20 mouse cellular contexts compared by ENCODE assay signal in genomic region chr13:57949513-57949912, GRCm38 (mm10). TPM values are rescaled to one million over a fixed set of nuclear protein-coding genes. Genes with fewer than 3 reads are reported as not detected.
DNase-seq lines count a peak whose midpoint lies in the region; ATAC-seq and TF ChIP-seq lines count a peak whose summit lies in the region.
"Had no signal": no experiment of that assay in that cellular context is flagged by ENCODE, and none has a peak within 500 bp of the region (broad histone marks: within the 10 kb centered on the region; RNA-seq: fewer than 3 reads in every experiment).

No protein-coding gene starts in this region.

- TF ChIP-seq CTCF in left cerebral cortex, adult 2 months (IDR thresholded peaks at IDR 0.05): no peak
- peak; percentile 7; the same call in 1 of the 2 replicates for TF ChIP-seq CTCF in cerebellum, adult 2 months (IDR thresholded peaks at IDR 0.05; ENCODE audit: borderline replicate concordance, insufficient read depth, low read depth, low read length)
- no peak for TF ChIP-seq CTCF in cortical plate, adult 2 months (IDR thresholded peaks at IDR 0.05; ENCODE audit: extremely low read depth, insufficient read depth, low read length)
- TF ChIP-seq CTCF in lung, postnatal 0 days (IDR thresholded peaks at IDR 0.05): no peak

- whole genome bisulfite sequencing in cerebellum, adult 2 months: 22% methylated on average over 4 of the region's 4 CpGs
- 82% methylated on average over 4 of the region's 4 CpGs for WGBS in lung, postnatal 0 days

- intact Hi-C loops in left cerebral cortex, adult 2 months (cut with DNase I): no loop called here
- intact Hi-C loops in left cerebral cortex, postnatal 4 days (cut with DNase I): no loop called here

- DNase-seq in left cerebral cortex, adult 2 months (ENCODE audit: extremely low spot score in 1 of 2, low spot score in 2 of 2): no peak
- no peak for DNase-seq in left cerebral cortex, postnatal 4 days
- peak; percentile 88 to 89 for DNase-seq in cerebellum, adult 2 months
- peak; percentile 54 to 69 for DNase-seq in cerebellum, postnatal 10 days
- DNase-seq in kidney, adult 8-10 months: no peak
- DNase-seq in lung, postnatal 0 days (ENCODE audit: low spot score): no peak
- DNase-seq in kidney, adult 9 months: no peak
- DNase-seq: adrenal gland, adult 2 months; adrenal gland, postnatal 25 days; gastrocnemius, postnatal 14 days; heart, postnatal 36 days; kidney, adult 2 months had no signal

- no peaks in the 10 kb centered on the region for H3K9me3 ChIP-seq in lung, postnatal 0 days (ENCODE audit: low read length)
- H3K9me3 ChIP-seq: embryonic facial prominence, embryonic 12.5 days; forebrain, embryonic 15.5 days; heart, embryonic 13.5 days; hindbrain, embryonic 15.5 days had no signal

- peak overlapping the region; percentile 79 for H3K27ac ChIP-seq in left cerebral cortex, adult 2 months
- H3K27ac ChIP-seq in cerebellum, adult 2 months (ENCODE audit: insufficient read depth, low read length): peak overlapping the region; percentile 68
- H3K27ac ChIP-seq in cortical plate, adult 2 months (ENCODE audit: insufficient read depth, low read length): peak overlapping the region; percentile 86
- no peak overlapping the region for H3K27ac ChIP-seq in lung, postnatal 0 days (ENCODE audit: low read length)
- H3K27ac ChIP-seq: embryonic facial prominence, embryonic 12.5 days; forebrain, embryonic 15.5 days; heart, embryonic 13.5 days; hindbrain, embryonic 15.5 days had no signal

- no peak for TF ChIP-seq POLR2A in cerebellum, adult 2 months (IDR thresholded peaks at IDR 0.05; ENCODE audit: borderline replicate concordance, insufficient read depth, low read length)
- no peak for TF ChIP-seq POLR2A in cortical plate, adult 2 months (IDR thresholded peaks at IDR 0.05; ENCODE audit: extremely low read depth, insufficient read depth, low read length)

- TF ChIP-seq EP300 in lung, postnatal 0 days (IDR thresholded peaks at IDR 0.05): no peak

- H3K9ac ChIP-seq in lung, postnatal 0 days (replicated peaks; ENCODE audit: low read depth): no peak overlapping the region
- H3K9ac ChIP-seq: embryonic facial prominence, embryonic 12.5 days; forebrain, embryonic 15.5 days; heart, embryonic 13.5 days; hindbrain, embryonic 15.5 days had no signal

- peaks cover 41% of the 10 kb centered on the region for H3K4me1 ChIP-seq in cerebellum, adult 2 months (ENCODE audit: control insufficient read depth, insufficient read depth, low read length)
- peaks cover 5% of the 10 kb centered on the region; the same call in 1 of the 2 replicates for H3K4me1 ChIP-seq in cortical plate, adult 2 months (ENCODE audit: control insufficient read depth, insufficient read depth, low read length)
- H3K4me1 ChIP-seq in lung, postnatal 0 days (ENCODE audit: insufficient read depth, low read depth, low read length): no peaks in the 10 kb centered on the region
- H3K4me1 ChIP-seq: heart, embryonic 13.5 days had no signal

- H3K36me3 ChIP-seq in lung, postnatal 0 days (ENCODE audit: insufficient read depth, low read length): no peaks in the 10 kb centered on the region
- H3K36me3 ChIP-seq: embryonic facial prominence, embryonic 12.5 days; forebrain, embryonic 15.5 days; heart, embryonic 13.5 days; hindbrain, embryonic 15.5 days had no signal

- H3K4me2 ChIP-seq in lung, postnatal 0 days (replicated peaks; ENCODE audit: low read depth, low read length): no peak overlapping the region
- H3K4me2 ChIP-seq: embryonic facial prominence, embryonic 12.5 days; forebrain, embryonic 15.5 days; heart, embryonic 13.5 days; hindbrain, embryonic 15.5 days had no signal

- no peak overlapping the region for H3K4me3 ChIP-seq in left cerebral cortex, adult 2 months
- H3K4me3 ChIP-seq in cerebellum, adult 2 months (replicated peaks; ENCODE audit: insufficient read depth, low read depth, low read length): no peak overlapping the region
- H3K4me3 ChIP-seq in cortical plate, adult 2 months (ENCODE audit: insufficient read depth, low read length): no peak overlapping the region
- no peak overlapping the region for H3K4me3 ChIP-seq in lung, postnatal 0 days (ENCODE audit: low read depth, low read length)
- H3K4me3 ChIP-seq: embryonic facial prominence, embryonic 12.5 days; forebrain, embryonic 15.5 days; heart, embryonic 13.5 days; hindbrain, embryonic 15.5 days had no signal

- no peaks in the 10 kb centered on the region for H3K27me3 ChIP-seq in cerebellum, adult 2 months (ENCODE audit: control insufficient read depth, insufficient read depth, low read length)
- H3K27me3 ChIP-seq in lung, postnatal 0 days (replicated peaks; ENCODE audit: insufficient read depth, low read length): no peaks in the 10 kb centered on the region
- H3K27me3 ChIP-seq: embryonic facial prominence, embryonic 12.5 days; forebrain, embryonic 15.5 days; heart, embryonic 13.5 days had no signal

- no peak for ATAC-seq in lung, postnatal 0 days
- ATAC-seq: forebrain, embryonic 15.5 days; intestine, embryonic 16.5 days had no signal

RNA-seq across cellular contexts. Expression of gene Spock1, which starts 41.4 kb away (rescaled TPM):
- total RNA-seq in left cerebral cortex, adult 2 months (2021): 100 to 1,000 TPM; 276 to 279 TPM
- 100 to 1,000 TPM; 197 to 198 TPM for total RNA-seq in left cerebral cortex, postnatal 4 days (2021)
- 144 and 147 TPM in 2 replicates for polyA plus RNA-seq in cerebellum, adult 2 months (2012; rRNA removed)
- polyA plus RNA-seq in cortical plate, adult 2 months (2012; rRNA removed): 124 and 125 TPM in 2 replicates
- polyA plus RNA-seq in lung, postnatal 0 days (2015; fragmentation: Nextera tagmentation; extraction: Ambion mirVana): 0.31 and 0.45 TPM in 2 replicates
- total RNA-seq: common myeloid progenitor, adult 5-6 weeks; granulocyte monocyte progenitor cell, adult 5-6 weeks had no signal

Comparison
In these comparisons a context has a peak if more than half of its experiments do, and no peak if none do; other contexts are left out.
1. DNase-seq: peak in cerebellum, adult 2 months (2 of 2) and cerebellum, postnatal 10 days (2 of 2); none in left cerebral cortex, adult 2 months (0 of 2), left cerebral cortex, postnatal 4 days (single experiment), kidney, adult 8-10 months (0 of 2), lung, postnatal 0 days (single experiment) and kidney, adult 9 months (single experiment).
2. RNA of gene Spock1, which starts 41.4 kb away (polyA plus RNA-seq): 144 to 147 TPM in cerebellum, adult 2 months and 124 to 125 TPM in cortical plate, adult 2 months; 0.31 to 0.45 TPM in lung, postnatal 0 days; every median in the first group is over 10 times any median in the second.